Mouse (Mus musculus) embryonic facial prominence, embryonic 14.5 days (tissue): ENCODE measurements at regions not wholly inside any gene's neighbourhood (a gene's known extent, or its start where the extent isn't known, plus 50 kb on each side); places are given as distances from the start of the nearest gene placed in this dataset.
A peak's percentile ranks its signal among the peaks of the same experiment; 100 is the strongest.

Source experiments
- ATAC-seq: fragments of 200-750 bp; cut with Nextera tagmentation; 2 replicates; pipeline ENCODE4 v1.8.0; 2017; ENCODE audit warnings: low read depth, moderate number of reproducible peaks, moderate TSS enrichment
- DNase-seq: peaks from one replicate; pipeline ENCODE4 v3.0.0-alpha.2; 2015; ENCODE audit warnings: low spot score
- H3K27ac ChIP-seq: fragments of 300-500 bp; sonication (generic); replicated peaks from 2 replicates; pipeline ENCODE4 v1.5.1; 2014; ENCODE audit warnings: low read depth, mild to moderate bottlenecking, low read length, moderate library complexity
- H3K27me3 ChIP-seq: fragments of 300-500 bp; sonication (generic); replicated peaks from 2 replicates; pipeline ENCODE4 v1.6.1; 2014; ENCODE audit warnings: low read length; ENCODE audit not compliant: control insufficient read depth, insufficient read depth
- H3K36me3 ChIP-seq: fragments of 300-500 bp; sonication (generic); 2 replicates; pipeline ENCODE4 v1.6.1; 2014; ENCODE audit warnings: low read length, mixed read lengths; ENCODE audit not compliant: control insufficient read depth, insufficient read depth
- H3K4me1 ChIP-seq: fragments of 300-500 bp; sonication (generic); 2 replicates; pipeline ENCODE4 v1.6.1; 2014; ENCODE audit warnings: antibody characterized with exemption, low read length; ENCODE audit not compliant: control insufficient read depth, insufficient read depth
- H3K4me2 ChIP-seq: fragments of 300-500 bp; sonication (generic); 2 replicates; pipeline ENCODE4 v1.6.1; 2014; ENCODE audit warnings: low read depth, mild to moderate bottlenecking, low read length, moderate library complexity, mixed read lengths
- H3K4me3 ChIP-seq: fragments of 300-500 bp; sonication (generic); 2 replicates; pipeline ENCODE4 v1.5.1; 2014; ENCODE audit warnings: low read depth, mild to moderate bottlenecking, low read length
- H3K9ac ChIP-seq: fragments of 300-500 bp; sonication (generic); 2 replicates; pipeline ENCODE4 v1.6.1; 2014; ENCODE audit warnings: low read depth, mild to moderate bottlenecking, low read length, moderate library complexity, mixed read lengths
- H3K9me3 ChIP-seq: fragments of 300-500 bp; sonication (generic); 2 replicates; pipeline ENCODE4 v1.6.1; 2016; ENCODE audit warnings: low read length; ENCODE audit not compliant: control insufficient read depth
- WGBS: fragments of 180-500 bp; shearing (Covaris S2); extraction: QIAGEN DNeasy Blood & Tissue Kit; methylation state at CpG from one replicate; pipeline ENCODE4 v1.1.7; 2014; 5-methylcytosine and 5-hydroxymethylcytosine counted together

GRCm38 (mm10) chr8:24220222-24220621 is 505.4 kb downstream of the Adam3 start:
- Histone ChIP-seq H3K27ac (no peak overlapping the region), H3K4me1 (no peaks in the 10 kb centered on the region), H3K4me3 (no peak overlapping the region), H3K9me3 (no peaks in the 10 kb centered on the region), H3K27me3 (no peaks in the 10 kb centered on the region), H3K36me3 (no peaks in the 10 kb centered on the region), H3K4me2 (0 out of 2 replicates have a peak overlapping the region, but pooled peaks have one; percentile 11), H3K9ac (no peak overlapping the region)
- ATAC-seq (no peak), DNase-seq (no peak)
- WGBS: 48% methylated on average over 8 of the region's 8 CpGs

- DNase-seq (no peak), ATAC-seq (no peak)
- WGBS: 89% methylated on average over 6 of the region's 6 CpGs
- H3K36me3 ChIP-seq: no peaks in the 10 kb centered on the region
- H3K9me3 ChIP-seq: no peaks in the 10 kb centered on the region
- H3K27ac ChIP-seq: no peak overlapping the region
- no peak overlapping the region for H3K9ac ChIP-seq
- H3K4me1 ChIP-seq: no peaks in the 10 kb centered on the region
- H3K4me2 ChIP-seq: no peak overlapping the region
- H3K27me3 ChIP-seq: no peaks in the 10 kb centered on the region
- H3K4me3 ChIP-seq: no peak overlapping the region
These were observed 509.0 kb downstream of the Adam3 start for GRCm38 (mm10) chr8:24216655-24217054.

- H3K27ac ChIP-seq: no peak overlapping the region
- DNase-seq (no peak), ATAC-seq (no peak)
- no peak overlapping the region for H3K4me2 ChIP-seq
- no peak overlapping the region for H3K4me3 ChIP-seq
- H3K9me3 ChIP-seq: no peaks in the 10 kb centered on the region
- H3K27me3 ChIP-seq: no peaks in the 10 kb centered on the region
- no peaks in the 10 kb centered on the region for H3K4me1 ChIP-seq
- H3K9ac ChIP-seq: no peak overlapping the region
- H3K36me3 ChIP-seq: no peaks in the 10 kb centered on the region
- 77% methylated on average over 9 of the region's 9 CpGs for WGBS
These were observed 510.0 kb downstream of the Adam3 start for GRCm38 (mm10) chr8:24215510-24216138.

- no peak overlapping the region for H3K4me2 ChIP-seq
- H3K9me3 ChIP-seq: no peaks in the 10 kb centered on the region
- no peaks in the 10 kb centered on the region for H3K27me3 ChIP-seq
- ATAC-seq: no peak
- 61% methylated on average over 4 of the region's 4 CpGs for WGBS
- no peak overlapping the region for H3K27ac ChIP-seq
- no peak for DNase-seq
- H3K4me1 ChIP-seq: no peaks in the 10 kb centered on the region
- H3K4me3 ChIP-seq: no peak overlapping the region
- no peaks in the 10 kb centered on the region for H3K36me3 ChIP-seq
- no peak overlapping the region for H3K9ac ChIP-seq
These were observed 511.3 kb downstream of the Adam3 start for GRCm38 (mm10) chr8:24214315-24214714.

GRCm38 (mm10) chr8:24212216-24213200 is 513.1 kb downstream of the Adam3 start:
- no peaks in the 10 kb centered on the region for H3K4me1 ChIP-seq
- H3K36me3 ChIP-seq: no peaks in the 10 kb centered on the region
- no peaks in the 10 kb centered on the region for H3K9me3 ChIP-seq
- no peak overlapping the region for H3K4me2 ChIP-seq
- DNase-seq (no peak), ATAC-seq (no peak)
- no peak overlapping the region for H3K27ac ChIP-seq
- WGBS: 78% methylated on average over 3 of the region's 3 CpGs
- H3K4me3 ChIP-seq: no peak overlapping the region
- H3K9ac ChIP-seq: no peak overlapping the region
- H3K27me3 ChIP-seq: no peaks in the 10 kb centered on the region

GRCm38 (mm10) chr8:24211091-24211490 is 514.6 kb downstream of the Adam3 start:
- Histone ChIP-seq H3K9me3 (no peaks in the 10 kb centered on the region), H3K27ac (no peak overlapping the region), H3K9ac (no peak overlapping the region), H3K4me2 (no peak overlapping the region), H3K36me3 (no peaks in the 10 kb centered on the region), H3K4me1 (no peaks in the 10 kb centered on the region), H3K27me3 (no peaks in the 10 kb centered on the region), H3K4me3 (no peak overlapping the region)
- DNase-seq: no peak
- 82% methylated on average over 1 of the region's 1 CpGs for WGBS
- ATAC-seq: no peak
